Mouse (Mus musculus): ENCODE results near the gene Kif24. TPM values are rescaled to one million over a fixed set of nuclear protein-coding genes. Genes with fewer than 3 reads are reported as not detected.

Kif24 gene
- 26.8 TPM for polyA plus RNA-seq (2014; fragmentation: Illumina TruSeq; extraction: RNeasy Lipid Tissue Mini Kit (QIAGEN cat#74804); ENCODE audit: low read depth, low replicate concordance)

GRCm38 (mm10) chr4:41464345-41465286 is at the start of gene Kif24, which contains the start of gene Nudt2:
Gene Kif24 (minus strand): TSS chr4:41464887.
Gene Nudt2 (plus strand): TSS chr4:41465151.

GRCm38 (mm10) chr4:41502986-41503412 is 38.3 kb upstream of the Kif24 start, which contains the start of gene AI464131:
Gene AI464131 (minus strand): TSS chr4:41503076.

GRCm38 (mm10) chr4:41348584-41349198 is 116.0 kb downstream of the Kif24 start, which contains the start of gene Ubap1:
Gene Ubap1 (plus strand): TSS chr4:41348996.

Other genes with a start within 250 kb of the Kif24 start
- gene Ubap2, start 189.7 kb downstream of the Kif24 start, polyA plus RNA-seq (2014; fragmentation: Illumina TruSeq; extraction: RNeasy Lipid Tissue Mini Kit (QIAGEN cat#74804); ENCODE audit: low read depth, low replicate concordance) = 176 TPM
- gene Dcaf12, start 150.0 kb downstream of the Kif24 start, polyA plus RNA-seq (2014; fragmentation: Illumina TruSeq; extraction: RNeasy Lipid Tissue Mini Kit (QIAGEN cat#74804); ENCODE audit: low read depth, low replicate concordance) = 47.3 TPM
- gene Ubap1, start 115.9 kb downstream of the Kif24 start, polyA plus RNA-seq (2014; fragmentation: Illumina TruSeq; extraction: RNeasy Lipid Tissue Mini Kit (QIAGEN cat#74804); ENCODE audit: low read depth, low replicate concordance) = 72.6 TPM
- gene Nudt2, start 264 bp upstream of the Kif24 start, polyA plus RNA-seq (2014; fragmentation: Illumina TruSeq; extraction: RNeasy Lipid Tissue Mini Kit (QIAGEN cat#74804); ENCODE audit: low read depth, low replicate concordance) = 13.1 TPM
- 4.2 TPM for gene AI464131, start 38.2 kb upstream of the Kif24 start, polyA plus RNA-seq (2014; fragmentation: Illumina TruSeq; extraction: RNeasy Lipid Tissue Mini Kit (QIAGEN cat#74804); ENCODE audit: low read depth, low replicate concordance)
- 211 TPM for gene 1110017D15Rik, start 52.4 kb upstream of the Kif24 start, polyA plus RNA-seq (2014; fragmentation: Illumina TruSeq; extraction: RNeasy Lipid Tissue Mini Kit (QIAGEN cat#74804); ENCODE audit: low read depth, low replicate concordance)
- 5.2 TPM for gene Fam219a, start 104.7 kb upstream of the Kif24 start, polyA plus RNA-seq (2014; fragmentation: Illumina TruSeq; extraction: RNeasy Lipid Tissue Mini Kit (QIAGEN cat#74804); ENCODE audit: low read depth, low replicate concordance)
- 36.1 TPM for gene Dnaic1, start 104.9 kb upstream of the Kif24 start, polyA plus RNA-seq (2014; fragmentation: Illumina TruSeq; extraction: RNeasy Lipid Tissue Mini Kit (QIAGEN cat#74804); ENCODE audit: low read depth, low replicate concordance)
- gene Enho, start 175.4 kb upstream of the Kif24 start, polyA plus RNA-seq (2014; fragmentation: Illumina TruSeq; extraction: RNeasy Lipid Tissue Mini Kit (QIAGEN cat#74804); ENCODE audit: low read depth, low replicate concordance) = 0.17 TPM
- not detected for gene Cntfr, start 232.2 kb upstream of the Kif24 start, polyA plus RNA-seq (2014; fragmentation: Illumina TruSeq; extraction: RNeasy Lipid Tissue Mini Kit (QIAGEN cat#74804); ENCODE audit: low read depth, low replicate concordance)
- 4.1 TPM for gene Il11ra1, start 235.1 kb upstream of the Kif24 start, polyA plus RNA-seq (2014; fragmentation: Illumina TruSeq; extraction: RNeasy Lipid Tissue Mini Kit (QIAGEN cat#74804); ENCODE audit: low read depth, low replicate concordance)
- not detected for gene Rpp25l, start 248.6 kb upstream of the Kif24 start, polyA plus RNA-seq (2014; fragmentation: Illumina TruSeq; extraction: RNeasy Lipid Tissue Mini Kit (QIAGEN cat#74804); ENCODE audit: low read depth, low replicate concordance)